Mouse (Mus musculus) neural tube, embryonic 11.5 days (tissue): ENCODE results near the gene Gm42791. TPM values are rescaled to one million over a fixed set of nuclear protein-coding genes. Genes with fewer than 3 reads are reported as not detected.

ENCODE experiments used
- ATAC-seq: fragments of 200-750 bp; cut with Nextera tagmentation; 2 replicates; pipeline ENCODE4 v1.8.0; 2017; ENCODE audit warnings: moderate number of reproducible peaks, mild to moderate bottlenecking, moderate TSS enrichment, moderate library complexity; ENCODE audit not compliant: insufficient read depth, low FRiP score, low TSS enrichment
- DNase-seq: peaks from one replicate; pipeline ENCODE4 v3.0.0-alpha.2; 2015; ENCODE audit warnings: low spot score
- H3K27ac ChIP-seq: fragments of 300-500 bp; sonication (generic); 2 replicates; pipeline ENCODE4 v1.5.1; 2014; ENCODE audit warnings: low read depth, mild to moderate bottlenecking, low read length
- H3K27me3 ChIP-seq: fragments of 300-500 bp; sonication (generic); 2 replicates; pipeline ENCODE4 v1.6.1; 2014; ENCODE audit warnings: mild to moderate bottlenecking, low read length, mixed read lengths; ENCODE audit not compliant: control insufficient read depth, insufficient read depth
- H3K36me3 ChIP-seq: fragments of 300-500 bp; sonication (generic); 2 replicates; pipeline ENCODE4 v1.6.1; 2014; ENCODE audit warnings: mild to moderate bottlenecking, low read length, moderate library complexity, mixed read lengths; ENCODE audit not compliant: control insufficient read depth, insufficient read depth
- H3K4me1 ChIP-seq: fragments of 300-500 bp; sonication (generic); 2 replicates; pipeline ENCODE4 v1.6.1; 2014; ENCODE audit warnings: low read length, mixed read lengths; ENCODE audit not compliant: control insufficient read depth, insufficient read depth
- H3K4me2 ChIP-seq: fragments of 300-500 bp; sonication (generic); 2 replicates; pipeline ENCODE4 v1.6.1; 2014; ENCODE audit warnings: low read depth, mild to moderate bottlenecking, moderate library complexity
- H3K4me3 ChIP-seq: fragments of 300-500 bp; sonication (generic); 2 replicates; pipeline ENCODE4 v1.5.1; 2014; ENCODE audit warnings: low read depth, low read length
- H3K9ac ChIP-seq: fragments of 300-500 bp; sonication (generic); 2 replicates; pipeline ENCODE4 v1.6.1; 2014; ENCODE audit warnings: mild to moderate bottlenecking, low read length
- H3K9me3 ChIP-seq: fragments of 300-500 bp; sonication (generic); 2 replicates; pipeline ENCODE4 v1.6.1; 2016; ENCODE audit warnings: low read length; ENCODE audit not compliant: control insufficient read depth
- WGBS: fragments of 180-500 bp; shearing (Covaris S2); extraction: QIAGEN DNeasy Blood & Tissue Kit; methylation state at CpG from one replicate; pipeline ENCODE4 v1.1.7; 2014; 5-methylcytosine and 5-hydroxymethylcytosine counted together
- polyA plus RNA-seq: library from polyadenylated mRNA; unstranded; fragments of >200 nt; fragmentation: Nextera tagmentation; extraction: Ambion mirVana; gene quantifications from 2 replicates; pipeline ENCODE4 v1.2.1, GENCODE M21; 2014

Gene Gm42791
- polyA plus RNA-seq, 1 experiment from 2014 or later: 2.0 TPM

DNA sequence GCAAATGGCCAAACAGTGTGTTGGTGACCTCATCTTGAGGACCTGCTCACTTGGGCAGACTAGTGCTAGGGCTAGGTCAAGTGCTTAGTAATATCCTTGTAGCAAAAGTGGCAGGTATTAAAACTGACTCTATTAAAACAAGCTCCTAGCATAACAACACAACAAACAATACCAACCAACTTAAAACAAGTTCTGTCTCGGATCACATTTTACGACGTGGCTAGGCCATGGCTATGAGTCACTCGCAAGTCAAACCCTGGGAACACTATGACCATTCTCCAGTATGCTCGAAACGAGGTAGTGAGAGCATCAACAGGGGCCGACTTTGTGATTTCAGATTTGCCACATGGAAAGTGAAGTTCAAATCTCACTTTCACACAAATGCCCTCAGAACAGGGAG lies 99.1 kb downstream of the Gm42791 start:
- no peak overlapping the region for H3K4me3 ChIP-seq
- H3K4me1 ChIP-seq: no peaks in the 10 kb centered on the region
- no peak overlapping the region for H3K9ac ChIP-seq
- H3K36me3 ChIP-seq: peaks cover 6% of the 10 kb centered on the region
- H3K4me2 ChIP-seq: no peak overlapping the region
- H3K27ac ChIP-seq: no peak overlapping the region
- DNase-seq: no peak
- no peaks in the 10 kb centered on the region for H3K27me3 ChIP-seq
- 80% methylated on average over 7 of the region's 7 CpGs for WGBS
- no peaks in the 10 kb centered on the region for H3K9me3 ChIP-seq
- ATAC-seq: no peak

DNA sequence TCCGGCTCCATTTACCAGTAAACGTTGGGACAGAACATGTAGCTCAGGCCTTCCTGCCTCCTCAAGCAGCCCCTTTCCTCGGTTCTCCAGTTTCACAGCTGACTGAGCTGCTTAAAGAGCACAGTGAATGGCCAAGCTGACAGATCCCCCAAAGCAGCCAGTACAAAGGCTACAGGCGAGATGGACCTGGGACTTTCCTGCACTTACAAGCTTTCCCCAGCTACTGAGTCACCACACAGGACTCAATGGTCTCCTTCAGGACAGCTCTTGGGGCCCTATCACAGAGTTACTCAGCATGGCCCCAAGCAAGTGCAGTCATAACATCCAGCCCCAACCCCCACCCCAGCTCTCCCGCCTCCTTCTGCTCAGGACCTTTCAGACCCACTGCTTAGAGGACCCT lies 99.9 kb downstream of the Gm42791 start:
- no peaks in the 10 kb centered on the region for H3K4me1 ChIP-seq
- no peak overlapping the region for H3K4me2 ChIP-seq
- no peak overlapping the region for H3K9ac ChIP-seq
- peaks cover 8% of the 10 kb centered on the region for H3K36me3 ChIP-seq
- H3K9me3 ChIP-seq: no peaks in the 10 kb centered on the region
- H3K27ac ChIP-seq: no peak overlapping the region
- no peak for DNase-seq
- H3K27me3 ChIP-seq: no peaks in the 10 kb centered on the region
- no peak for ATAC-seq
- 55% methylated on average over 5 of the region's 5 CpGs for WGBS
- no peak overlapping the region for H3K4me3 ChIP-seq

DNA sequence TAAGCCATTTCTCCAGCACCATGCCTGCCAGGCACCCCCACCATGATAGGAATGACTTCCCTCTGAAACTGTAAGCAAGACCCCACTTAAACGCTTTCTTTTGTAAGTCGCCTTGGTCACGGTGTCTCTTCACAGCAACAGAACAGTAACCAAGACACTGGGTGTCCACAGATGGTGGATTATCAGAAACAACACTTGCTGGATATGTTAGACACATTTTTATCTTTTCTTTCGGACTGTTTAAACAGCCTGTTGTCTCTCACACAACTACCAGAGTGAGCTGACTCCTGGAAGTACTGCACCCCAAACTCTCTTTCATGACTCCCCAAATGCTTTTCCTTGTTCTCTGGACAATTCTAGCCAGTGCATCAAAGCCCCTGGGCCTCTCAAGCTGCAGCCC lies 104.7 kb downstream of the Gm42791 start:
- no peak overlapping the region for H3K9ac ChIP-seq

DNA sequence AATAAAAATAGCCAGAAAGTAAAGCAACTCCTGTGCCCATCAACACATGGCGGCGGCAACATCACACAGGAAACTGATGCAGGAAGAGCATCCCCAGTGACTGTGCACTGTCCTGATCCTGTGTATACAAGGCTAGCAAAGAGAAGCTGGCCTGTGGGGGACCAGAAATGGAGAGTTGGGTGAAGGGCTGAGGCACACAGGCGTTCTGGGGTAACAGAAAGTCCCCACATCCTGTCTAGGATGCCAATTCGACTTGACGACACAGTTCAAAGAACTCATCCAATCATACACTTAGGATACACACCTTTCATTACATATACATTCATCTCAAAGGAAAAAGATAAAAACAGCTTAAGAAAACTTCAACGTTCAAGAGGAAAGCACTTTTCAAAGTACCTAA lies 106.9 kb downstream of the Gm42791 start:
- no peak for ATAC-seq
- no peaks in the 10 kb centered on the region for H3K9me3 ChIP-seq
- H3K27ac ChIP-seq: no peak overlapping the region
- peaks cover 8% of the 10 kb centered on the region for H3K36me3 ChIP-seq
- WGBS: 89% methylated on average over 6 of the region's 6 CpGs
- H3K4me3 ChIP-seq: no peak overlapping the region
- 0 out of 2 replicates have a peak, but pooled peaks cover 2% of the 10 kb centered on the region for H3K4me1 ChIP-seq
- no peak overlapping the region for H3K9ac ChIP-seq
- H3K27me3 ChIP-seq: no peaks in the 10 kb centered on the region
- no peak for DNase-seq
- no peak overlapping the region for H3K4me2 ChIP-seq

More for the DNA sequence above, 104.7 kb downstream of the Gm42791 start:
- Histone ChIP-seq H3K9me3 (no peaks in the 10 kb centered on the region), H3K4me3 (no peak overlapping the region), H3K27me3 (no peaks in the 10 kb centered on the region), H3K4me2 (no peak overlapping the region), H3K27ac (no peak overlapping the region), H3K4me1 (0 out of 2 replicates have a peak, but pooled peaks cover 2% of the 10 kb centered on the region), H3K36me3 (peaks cover 8% of the 10 kb centered on the region)
- 95% methylated on average over 4 of the region's 4 CpGs for WGBS
- DNase-seq (no peak), ATAC-seq (no peak)

DNA sequence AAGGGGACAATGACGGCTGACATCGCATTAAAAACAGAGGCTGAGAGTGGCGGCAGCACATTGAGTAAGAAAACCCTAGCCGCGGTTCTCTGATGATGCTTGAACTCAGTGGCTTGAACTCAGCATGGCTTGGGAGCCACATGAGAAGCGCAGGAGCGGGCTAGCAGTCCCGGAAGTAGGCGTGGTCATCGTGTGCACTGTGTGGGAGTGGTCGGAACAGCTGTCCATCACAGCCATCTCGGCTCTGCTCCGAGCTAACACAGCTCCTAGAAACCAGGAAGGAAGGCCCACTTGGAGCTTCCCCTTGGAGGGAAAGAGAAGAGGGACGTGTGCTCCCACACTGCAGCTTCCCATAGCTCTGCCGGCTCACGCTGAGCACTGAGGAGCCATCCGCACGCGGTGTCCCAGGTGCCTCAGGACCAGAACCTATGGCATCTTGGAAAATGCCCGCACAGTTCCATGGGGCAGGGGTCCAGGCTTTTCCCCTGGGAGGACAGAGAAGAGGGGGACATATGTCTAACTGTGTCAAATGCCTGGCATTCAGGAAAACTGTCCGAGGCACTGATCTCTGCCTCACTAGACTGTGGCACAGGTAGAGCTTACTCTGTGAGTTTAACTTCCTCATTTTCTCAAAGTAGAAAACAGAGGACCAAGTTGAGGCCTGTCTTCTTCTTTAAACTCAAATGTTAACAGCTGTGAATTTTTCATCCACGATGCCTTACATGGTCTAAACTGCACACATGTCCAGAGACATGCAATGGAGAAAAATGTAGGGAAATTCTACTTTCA lies 108.9 kb downstream of the Gm42791 start:
- WGBS: 34% methylated on average over 22 of the region's 22 CpGs
- DNase-seq: peak; percentile 75
- Histone ChIP-seq H3K27ac (no peak overlapping the region), H3K4me3 (no peak overlapping the region), H3K9me3 (no peaks in the 10 kb centered on the region), H3K9ac (0 out of 2 replicates have a peak overlapping the region, but pooled peaks have one; percentile 39), H3K27me3 (no peaks in the 10 kb centered on the region), H3K36me3 (peaks cover 4% of the 10 kb centered on the region), H3K4me2 (peak overlapping the region; percentile 21; the same call in 1 of the 2 replicates), H3K4me1 (0 out of 2 replicates have a peak, but pooled peaks cover 2% of the 10 kb centered on the region)
- peak; percentile 86 for ATAC-seq

DNA sequence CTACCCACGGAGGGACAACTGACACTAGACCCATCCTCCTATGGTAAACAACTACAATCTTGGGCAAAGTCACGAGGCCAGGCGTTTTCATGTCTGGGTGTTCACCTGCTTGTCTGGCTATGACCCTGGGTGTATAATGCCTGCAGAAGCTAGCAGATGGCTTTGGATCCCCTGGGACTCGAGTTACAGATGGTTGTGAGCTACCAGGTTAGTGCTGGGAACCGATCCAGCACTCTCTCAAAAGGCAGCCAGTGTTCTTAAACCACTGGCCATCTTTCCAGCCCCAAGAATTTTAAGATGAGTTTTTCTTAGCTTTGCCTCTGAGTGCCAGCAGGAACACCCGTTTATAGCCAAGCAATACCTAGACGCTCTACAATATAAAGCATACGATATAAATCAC lies 111.3 kb downstream of the Gm42791 start:
- Histone ChIP-seq H3K4me1 (0 out of 2 replicates have a peak, but pooled peaks cover 2% of the 10 kb centered on the region), H3K4me3 (no peak overlapping the region), H3K36me3 (peaks cover 7% of the 10 kb centered on the region; the same call in 1 of the 2 replicates), H3K9me3 (no peaks in the 10 kb centered on the region), H3K4me2 (no peak overlapping the region), H3K27ac (no peak overlapping the region), H3K9ac (no peak overlapping the region), H3K27me3 (no peaks in the 10 kb centered on the region)
- WGBS: 89% methylated on average over 8 of the region's 8 CpGs
- no peak for ATAC-seq
- no peak for DNase-seq

DNA sequence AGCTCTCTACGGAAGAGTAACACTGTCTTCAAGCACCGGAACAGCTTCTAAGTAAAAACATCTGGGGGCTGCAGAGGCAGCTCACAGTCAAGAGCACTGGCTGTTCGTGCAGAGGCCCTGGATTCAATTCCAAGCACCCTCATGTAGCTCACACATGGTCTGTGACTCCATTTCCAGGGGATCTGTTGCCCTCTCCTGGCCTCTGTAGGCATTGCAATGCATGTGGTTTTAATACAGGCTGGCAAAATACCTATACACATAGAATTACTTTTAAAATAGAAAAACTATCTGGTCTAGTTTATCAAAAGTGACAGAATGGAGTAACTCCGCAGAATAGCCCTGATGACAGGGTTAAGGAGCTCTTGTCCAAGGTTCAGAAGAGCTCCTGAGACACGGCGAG lies 115.7 kb downstream of the Gm42791 start:
- WGBS: 84% methylated on average over 6 of the region's 6 CpGs
- no peak for ATAC-seq
- peaks cover 7% of the 10 kb centered on the region; the same call in 1 of the 2 replicates for H3K36me3 ChIP-seq

DNA sequence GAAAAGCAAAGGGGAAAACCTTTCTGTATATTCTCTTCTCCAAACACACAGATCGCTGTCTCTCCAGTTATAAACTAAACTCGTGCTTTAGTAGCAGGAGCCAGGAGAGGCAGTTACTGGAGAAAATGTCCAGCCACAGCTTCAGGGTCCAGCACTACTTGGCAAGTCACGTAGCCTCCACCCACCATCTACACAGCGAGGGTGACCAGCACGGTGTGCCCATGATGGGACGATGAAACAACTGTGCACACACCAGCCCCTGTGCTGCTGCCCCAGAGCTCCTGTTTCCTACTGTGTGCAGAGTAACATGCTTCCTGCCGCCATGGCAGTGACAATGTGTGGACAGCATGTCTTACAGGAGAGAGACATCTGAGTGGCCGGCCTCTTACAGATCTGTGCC lies 121.8 kb downstream of the Gm42791 start:
- H3K36me3 ChIP-seq: no peaks in the 10 kb centered on the region
- H3K9ac ChIP-seq: no peak overlapping the region
- H3K27ac ChIP-seq: no peak overlapping the region
- H3K9me3 ChIP-seq: no peaks in the 10 kb centered on the region
- WGBS: 89% methylated on average over 8 of the region's 8 CpGs
- no peaks in the 10 kb centered on the region for H3K4me1 ChIP-seq
- ATAC-seq: no peak
- H3K4me2 ChIP-seq: no peak overlapping the region
- no peaks in the 10 kb centered on the region for H3K27me3 ChIP-seq
- no peak for DNase-seq
- no peak overlapping the region for H3K4me3 ChIP-seq

More for the DNA sequence above, 115.7 kb downstream of the Gm42791 start:
- Histone ChIP-seq H3K9me3 (no peaks in the 10 kb centered on the region), H3K27me3 (no peaks in the 10 kb centered on the region), H3K4me1 (no peaks in the 10 kb centered on the region), H3K27ac (no peak overlapping the region), H3K9ac (no peak overlapping the region), H3K4me2 (no peak overlapping the region), H3K4me3 (no peak overlapping the region)
- DNase-seq: no peak

DNA sequence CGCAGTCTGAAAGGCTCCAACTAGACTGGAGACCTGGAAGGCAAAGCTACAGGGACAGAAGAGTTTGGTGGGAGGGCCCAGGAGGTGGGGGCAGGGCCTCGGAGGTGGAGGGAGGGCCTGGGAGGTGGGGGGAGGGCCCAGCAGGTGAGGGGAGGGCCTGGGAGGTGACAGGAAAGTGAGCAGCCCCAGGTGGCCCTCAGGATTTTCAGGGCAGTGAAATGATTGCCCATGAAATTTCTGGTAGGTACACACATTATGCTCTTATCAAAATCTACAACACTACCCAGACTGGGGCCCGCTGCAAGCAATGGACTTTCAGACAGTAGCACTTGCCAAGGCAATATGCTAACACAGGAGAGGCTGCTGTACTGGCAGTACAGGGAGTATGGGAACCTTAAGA lies 125.4 kb downstream of the Gm42791 start:
- Histone ChIP-seq H3K9me3 (no peaks in the 10 kb centered on the region), H3K27me3 (no peaks in the 10 kb centered on the region), H3K36me3 (no peaks in the 10 kb centered on the region), H3K4me2 (no peak overlapping the region), H3K4me1 (no peaks in the 10 kb centered on the region), H3K27ac (no peak overlapping the region), H3K4me3 (no peak overlapping the region), H3K9ac (no peak overlapping the region)
- WGBS: 51% methylated on average over 3 of the region's 3 CpGs
- ATAC-seq (no peak), DNase-seq (no peak)
